Comparison of ENCODE assay signal across 8 mouse cellular contexts in the genomic region with DNA sequence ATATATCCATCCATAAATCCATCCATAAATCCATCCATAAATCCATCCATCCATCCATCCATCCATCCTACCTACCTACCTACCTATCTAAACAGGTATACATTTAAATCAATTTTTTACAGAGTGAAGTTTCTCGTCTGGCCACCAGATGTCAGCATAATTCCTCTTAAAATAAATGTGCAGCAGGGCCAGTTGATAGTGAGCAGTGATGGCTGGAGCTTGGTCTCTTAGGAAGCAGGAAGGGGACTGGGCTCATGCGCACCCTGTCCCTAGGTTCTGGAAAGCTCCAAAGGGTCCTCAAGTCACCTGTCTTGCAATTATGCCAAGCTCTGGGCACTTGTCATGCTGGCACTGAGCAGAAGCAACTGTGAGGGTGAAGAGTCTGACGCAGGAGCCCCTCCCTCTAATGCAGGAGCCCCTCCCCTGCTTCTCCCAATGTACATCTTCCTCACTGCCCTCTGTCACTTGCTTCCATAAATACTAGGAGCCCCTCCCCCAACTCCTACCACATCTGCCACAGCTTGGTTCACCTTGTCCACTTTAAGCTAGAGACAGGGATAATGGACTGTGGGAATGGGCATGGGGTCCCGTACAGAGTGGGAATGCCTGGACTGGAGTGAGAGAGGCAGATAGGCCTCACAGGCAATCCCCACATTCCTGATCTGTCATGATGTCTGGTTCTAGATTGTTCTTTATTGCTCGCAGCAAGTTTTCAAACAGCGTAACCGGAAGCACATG.
A peak's percentile ranks its signal among the peaks of the same experiment; 100 is the strongest.
DNase-seq lines count a peak whose midpoint lies in the region; ATAC-seq lines count a peak whose summit lies in the region.

No protein-coding gene starts in this region.

- DNase-seq in kidney, adult 18-20 months: peak; percentile 14
- DNase-seq in kidney, adult 11 months: no peak
- DNase-seq in ES-CJ7 (ENCODE audit: low read depth, low spot score): peak; percentile 77
- peak; percentile 71 for DNase-seq in cerebellum, adult 9-10 months
- DNase-seq in kidney, postnatal 4 days: peak; percentile 28 to 40
- DNase-seq in ovary, adult 18-20 months (ENCODE audit: low spot score): no peak

- no peaks in the 10 kb centered on the region for H3K9me3 ChIP-seq in heart, embryonic 11.5 days (replicated peaks; ENCODE audit: control insufficient read depth, low read length)
- no peaks in the 10 kb centered on the region for H3K9me3 ChIP-seq in midbrain, embryonic 16.5 days (replicated peaks; ENCODE audit: control insufficient read depth, low read length, poor library complexity, severe bottlenecking)

- no peak overlapping the region for H3K9ac ChIP-seq in heart, embryonic 11.5 days (ENCODE audit: low read depth, low read length)
- no peak overlapping the region for H3K9ac ChIP-seq in midbrain, embryonic 16.5 days (ENCODE audit: low read depth, low read length)

- no peak overlapping the region for H3K27ac ChIP-seq in heart, embryonic 11.5 days (ENCODE audit: low read depth, low read length)
- H3K27ac ChIP-seq in midbrain, embryonic 16.5 days (ENCODE audit: low read length): no peak overlapping the region

- H3K4me3 ChIP-seq in heart, embryonic 11.5 days (ENCODE audit: low read depth, low read length): no peak overlapping the region
- H3K4me3 ChIP-seq in midbrain, embryonic 16.5 days (ENCODE audit: low read depth, low read length): no peak overlapping the region

- 0 out of 2 replicates have a peak, but pooled peaks cover 2% of the 10 kb centered on the region for H3K27me3 ChIP-seq in heart, embryonic 11.5 days (ENCODE audit: control insufficient read depth, insufficient read depth, low read length)
- no peaks in the 10 kb centered on the region; the same call in 1 of the 2 replicates for H3K27me3 ChIP-seq in midbrain, embryonic 16.5 days (ENCODE audit: control insufficient read depth, insufficient read depth, low read depth, low read length)

- no peaks in the 10 kb centered on the region for H3K4me1 ChIP-seq in heart, embryonic 11.5 days (ENCODE audit: control insufficient read depth, insufficient read depth, low read length)
- no peaks in the 10 kb centered on the region for H3K4me1 ChIP-seq in midbrain, embryonic 16.5 days (ENCODE audit: control insufficient read depth, insufficient read depth, low read length)

- H3K36me3 ChIP-seq in heart, embryonic 11.5 days (ENCODE audit: control insufficient read depth, insufficient read depth, low read length): no peaks in the 10 kb centered on the region
- H3K36me3 ChIP-seq in midbrain, embryonic 16.5 days (ENCODE audit: control insufficient read depth, insufficient read depth, low read length): no peaks in the 10 kb centered on the region

- WGBS in heart, embryonic 11.5 days (ENCODE audit: insufficient replicate concordance): 67% methylated on average over 7 of the region's 7 CpGs
- 63% methylated on average over 7 of the region's 7 CpGs for WGBS in midbrain, embryonic 16.5 days

- H3K4me2 ChIP-seq in heart, embryonic 11.5 days: no peak overlapping the region
- no peak overlapping the region for H3K4me2 ChIP-seq in midbrain, embryonic 16.5 days (ENCODE audit: low read length)

- 0 out of 2 replicates have a peak, but pooled peaks have one; percentile 46 for ATAC-seq in heart, embryonic 11.5 days (replicated peaks; ENCODE audit: insufficient number of reproducible peaks, low FRiP score, low TSS enrichment)
- peak; percentile 75 for ATAC-seq in midbrain, embryonic 16.5 days

Comparison
In these comparisons a context has a peak if more than half of its experiments do, and no peak if none do; other contexts are left out.
1. DNase-seq: peak in kidney, adult 18-20 months (single experiment), ES-CJ7 (single experiment), cerebellum, adult 9-10 months (single experiment) and kidney, postnatal 4 days (2 of 2); none in kidney, adult 11 months (single experiment) and ovary, adult 18-20 months (single experiment).